Mouse (Mus musculus) liver, adult 2 months (tissue): ENCODE data around the gene Pdlim5.

Experiments
- CTCF ChIP-seq: fragments of 200-500 bp; IDR thresholded peaks from 2 replicates; pipeline ENCODE4 v1.5.1; 2011; ENCODE audit warnings: low read depth, low read length, control low read depth
- POLR2A ChIP-seq: fragments of 200-500 bp; IDR thresholded peaks from 2 replicates; pipeline ENCODE4 v1.6.1; 2011; ENCODE audit warnings: low read length, control low read depth; ENCODE audit not compliant: insufficient read depth; ENCODE audit errors: extremely low read depth

DNA sequence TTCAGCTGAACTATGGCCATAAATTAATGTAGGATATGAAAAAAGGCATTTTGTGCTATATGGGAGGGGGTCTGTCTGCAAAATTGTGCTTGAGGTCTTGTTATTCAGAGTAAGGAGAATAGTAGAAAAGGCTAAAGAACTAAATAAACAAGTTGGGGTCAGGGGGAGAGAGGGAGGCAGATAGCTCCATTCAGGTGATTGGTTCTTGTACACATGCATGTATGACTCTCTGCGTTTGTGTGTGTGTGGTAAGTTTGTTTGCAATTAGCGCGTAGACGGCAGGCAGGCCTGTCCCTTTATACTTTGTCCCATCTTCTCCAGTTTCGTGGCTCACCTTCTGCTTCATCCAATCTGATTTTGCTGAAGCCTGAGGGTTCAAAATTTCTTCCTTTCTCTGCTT is 40.7 kb upstream of the Pdlim5 start:
- TF ChIP-seq POLR2A: no peak
- TF ChIP-seq CTCF: no peak
